18 mouse cellular contexts compared by ENCODE assay signal in genomic region chrX:105901611-105902010, GRCm38 (mm10). TPM values are rescaled to one million over a fixed set of nuclear protein-coding genes. Genes with fewer than 3 reads are reported as not detected.
A peak's percentile ranks its signal among the peaks of the same experiment; 100 is the strongest.
DNase-seq lines count a peak whose midpoint lies in the region; ATAC-seq and TF ChIP-seq lines count a peak whose summit lies in the region.
"Had no signal": no experiment of that assay in that cellular context is flagged by ENCODE, and none has a peak within 500 bp of the region (broad histone marks: within the 10 kb centered on the region; RNA-seq: fewer than 3 reads in every experiment).

No protein-coding gene starts in this region.

- no peaks in the 10 kb centered on the region for H3K27me3 ChIP-seq in kidney, adult 2 months (replicated peaks; ENCODE audit: control insufficient read depth, insufficient read depth, low read length)
- no peaks in the 10 kb centered on the region for H3K27me3 ChIP-seq in kidney, embryonic 15.5 days
- no peaks in the 10 kb centered on the region for H3K27me3 ChIP-seq in liver, embryonic 16.5 days (ENCODE audit: control insufficient read depth, insufficient read depth, low read depth, low read length)
- no peaks in the 10 kb centered on the region for H3K27me3 ChIP-seq in liver, embryonic 12.5 days (replicated peaks)
- H3K27me3 ChIP-seq: embryonic facial prominence, embryonic 12.5 days; forebrain, embryonic 13.5 days; forebrain, embryonic 15.5 days had no signal

- no peak for TF ChIP-seq CTCF in kidney, adult 2 months (conservative IDR thresholded peaks at IDR 0.05; ENCODE audit: insufficient read depth, insufficient read length, low read depth, low read length)
- no peak for TF ChIP-seq CTCF in brain, embryonic 14.5 days (IDR thresholded peaks at IDR 0.05; ENCODE audit: borderline replicate concordance, extremely low read depth, insufficient read depth, insufficient read length)

- DNase-seq in kidney, adult 2 months, result peak; percentile 27
- peak; percentile 3 for DNase-seq in brain, embryonic 14.5 days (ENCODE audit: low read depth)
- no peak for DNase-seq in gastrocnemius, adult 18-20 months (ENCODE audit: low spot score)
- DNase-seq: adrenal gland, adult 2 months; adrenal gland, postnatal 10 days; adrenal gland, postnatal 25 days; cerebellum, adult 11-12 months; cerebellum, adult 2 months; cerebellum, adult 9-10 months; cerebellum, postnatal 10 days; cerebellum, postnatal 25 days had no signal

- no peak overlapping the region for H3K27ac ChIP-seq in kidney, adult 2 months (ENCODE audit: insufficient read depth, low read depth, low read length)
- no peak overlapping the region for H3K27ac ChIP-seq in kidney, embryonic 15.5 days
- H3K27ac ChIP-seq in liver, embryonic 16.5 days (ENCODE audit: low read length), result no peak overlapping the region
- no peak overlapping the region for H3K27ac ChIP-seq in liver, embryonic 12.5 days
- H3K27ac ChIP-seq: embryonic facial prominence, embryonic 10.5 days; embryonic facial prominence, embryonic 12.5 days; forebrain, embryonic 13.5 days; forebrain, embryonic 15.5 days had no signal

- no peak overlapping the region for H3K4me3 ChIP-seq in kidney, adult 2 months (ENCODE audit: insufficient read depth, low read depth, low read length)
- H3K4me3 ChIP-seq in kidney, embryonic 15.5 days (replicated peaks), result no peak overlapping the region
- H3K4me3 ChIP-seq in liver, embryonic 16.5 days (ENCODE audit: low read depth, low read length), result no peak overlapping the region
- no peak overlapping the region for H3K4me3 ChIP-seq in liver, embryonic 12.5 days
- H3K4me3 ChIP-seq: embryonic facial prominence, embryonic 10.5 days; embryonic facial prominence, embryonic 12.5 days; forebrain, embryonic 13.5 days; forebrain, embryonic 15.5 days had no signal

- no peak overlapping the region for H3K4me2 ChIP-seq in kidney, embryonic 15.5 days
- H3K4me2 ChIP-seq in liver, embryonic 16.5 days (ENCODE audit: low read depth, low read length), result no peak overlapping the region
- no peak overlapping the region for H3K4me2 ChIP-seq in liver, embryonic 12.5 days
- H3K4me2 ChIP-seq: embryonic facial prominence, embryonic 12.5 days; forebrain, embryonic 13.5 days; forebrain, embryonic 15.5 days had no signal

- no peak for TF ChIP-seq POLR2A in kidney, adult 2 months (IDR thresholded peaks at IDR 0.05; ENCODE audit: low read depth, low read length)
- no peak for TF ChIP-seq POLR2A in brain, embryonic 14.5 days (IDR thresholded peaks at IDR 0.05; ENCODE audit: borderline replicate concordance, extremely low read depth, insufficient read depth, insufficient read length, poor library complexity, severe bottlenecking)

- H3K9ac ChIP-seq in kidney, embryonic 15.5 days, result no peak overlapping the region
- H3K9ac ChIP-seq in liver, embryonic 16.5 days (ENCODE audit: low read depth, low read length), result no peak overlapping the region
- H3K9ac ChIP-seq in liver, embryonic 12.5 days, result no peak overlapping the region
- H3K9ac ChIP-seq: embryonic facial prominence, embryonic 12.5 days; forebrain, embryonic 13.5 days; forebrain, embryonic 15.5 days had no signal

- H3K9me3 ChIP-seq in kidney, embryonic 15.5 days (replicated peaks), result no peaks in the 10 kb centered on the region
- H3K9me3 ChIP-seq in liver, embryonic 16.5 days (replicated peaks; ENCODE audit: control insufficient read depth, low read length), result no peaks in the 10 kb centered on the region
- no peaks in the 10 kb centered on the region for H3K9me3 ChIP-seq in liver, embryonic 12.5 days (replicated peaks)
- H3K9me3 ChIP-seq: embryonic facial prominence, embryonic 10.5 days; embryonic facial prominence, embryonic 12.5 days; forebrain, embryonic 13.5 days; forebrain, embryonic 15.5 days had no signal

- 42% methylated on average over 1 of the region's 1 CpGs for WGBS in kidney, adult 2 months
- 83% methylated on average over 1 of the region's 1 CpGs for WGBS in kidney, embryonic 15.5 days
- 63% methylated on average over 1 of the region's 1 CpGs for WGBS in liver, embryonic 16.5 days (ENCODE audit: insufficient replicate concordance)
- 85% methylated on average over 1 of the region's 1 CpGs for WGBS in liver, embryonic 12.5 days (ENCODE audit: insufficient replicate concordance)

- no peak for ATAC-seq in kidney, embryonic 15.5 days (replicated peaks; ENCODE audit: low FRiP score)
- 0 out of 2 replicates have a peak, but pooled peaks have one; percentile 21 for ATAC-seq in liver, embryonic 16.5 days (ENCODE audit: low read depth)
- ATAC-seq in liver, embryonic 12.5 days, result no peak
- ATAC-seq: forebrain, embryonic 13.5 days; forebrain, embryonic 15.5 days had no signal

- H3K4me1 ChIP-seq in kidney, adult 2 months (ENCODE audit: control insufficient read depth, insufficient read depth, low read length), result peaks cover 3% of the 10 kb centered on the region; the same call in 1 of the 2 replicates
- no peaks in the 10 kb centered on the region for H3K4me1 ChIP-seq in kidney, embryonic 15.5 days
- H3K4me1 ChIP-seq in liver, embryonic 16.5 days (ENCODE audit: control insufficient read depth, low read depth, low read length), result no peaks in the 10 kb centered on the region
- H3K4me1 ChIP-seq in liver, embryonic 12.5 days, result no peaks in the 10 kb centered on the region
- H3K4me1 ChIP-seq: embryonic facial prominence, embryonic 10.5 days; embryonic facial prominence, embryonic 12.5 days; forebrain, embryonic 13.5 days; forebrain, embryonic 15.5 days had no signal

- no peaks in the 10 kb centered on the region for H3K36me3 ChIP-seq in kidney, adult 2 months (ENCODE audit: control insufficient read depth, insufficient read depth, low read length)
- H3K36me3 ChIP-seq in kidney, embryonic 15.5 days, result 0 out of 2 replicates have a peak, but pooled peaks cover 3% of the 10 kb centered on the region
- H3K36me3 ChIP-seq in liver, embryonic 16.5 days (ENCODE audit: control insufficient read depth, insufficient read depth), result no peaks in the 10 kb centered on the region
- H3K36me3 ChIP-seq in liver, embryonic 12.5 days, result 0 out of 2 replicates have a peak, but pooled peaks cover 5% of the 10 kb centered on the region
- H3K36me3 ChIP-seq: forebrain, embryonic 15.5 days had no signal

RNA-seq across cellular contexts. Expression of gene Atrx, which starts 27.6 kb away (rescaled TPM):
- polyA plus RNA-seq in kidney, adult 2 months (2012; rRNA removed), result 15.1 and 17.1 TPM in 2 replicates
- 207 and 209 TPM in 2 replicates for polyA plus RNA-seq in kidney, embryonic 15.5 days (2015; fragmentation: Nextera tagmentation; extraction: Ambion mirVana)
- polyA plus RNA-seq in liver, embryonic 16.5 days (2015; fragmentation: Nextera tagmentation; extraction: Ambion mirVana), result 37.7 and 39.4 TPM in 2 replicates
- polyA plus RNA-seq in liver, embryonic 12.5 days (2016; fragmentation: Nextera tagmentation; extraction: Ambion mirVana), result 67.8 and 70.1 TPM in 2 replicates
- polyA plus RNA-seq in brain, embryonic 14.5 days (2012; rRNA removed), result 84.4 and 105 TPM in 2 replicates
- total RNA-seq in gastrocnemius, adult 18-20 months (2021), result 10 to 100 TPM; 32.3 to 32.5 TPM
